Mouse (Mus musculus) heart, adult 2 months (tissue): ENCODE measurements around the gene Tcf12.

Experiments
- CTCF ChIP-seq: fragments of 200-600 bp; IDR thresholded peaks from 2 replicates; pipeline ENCODE4 v1.8.1; 2022; ENCODE audit warnings: antibody characterized with exemption, mild to moderate bottlenecking, moderate library complexity
- EP300 ChIP-seq: fragments of 200-500 bp; IDR thresholded peaks from 2 replicates; pipeline ENCODE4 v1.6.1; 2011; ENCODE audit warnings: low read depth, low read length, control low read depth; ENCODE audit not compliant: insufficient read depth
- POLR2A ChIP-seq: fragments of 200-500 bp; IDR thresholded peaks from 2 replicates; pipeline ENCODE4 v1.6.1; 2011; ENCODE audit warnings: mild to moderate bottlenecking, low read depth, low read length, control low read depth; ENCODE audit not compliant: insufficient read depth

DNA sequence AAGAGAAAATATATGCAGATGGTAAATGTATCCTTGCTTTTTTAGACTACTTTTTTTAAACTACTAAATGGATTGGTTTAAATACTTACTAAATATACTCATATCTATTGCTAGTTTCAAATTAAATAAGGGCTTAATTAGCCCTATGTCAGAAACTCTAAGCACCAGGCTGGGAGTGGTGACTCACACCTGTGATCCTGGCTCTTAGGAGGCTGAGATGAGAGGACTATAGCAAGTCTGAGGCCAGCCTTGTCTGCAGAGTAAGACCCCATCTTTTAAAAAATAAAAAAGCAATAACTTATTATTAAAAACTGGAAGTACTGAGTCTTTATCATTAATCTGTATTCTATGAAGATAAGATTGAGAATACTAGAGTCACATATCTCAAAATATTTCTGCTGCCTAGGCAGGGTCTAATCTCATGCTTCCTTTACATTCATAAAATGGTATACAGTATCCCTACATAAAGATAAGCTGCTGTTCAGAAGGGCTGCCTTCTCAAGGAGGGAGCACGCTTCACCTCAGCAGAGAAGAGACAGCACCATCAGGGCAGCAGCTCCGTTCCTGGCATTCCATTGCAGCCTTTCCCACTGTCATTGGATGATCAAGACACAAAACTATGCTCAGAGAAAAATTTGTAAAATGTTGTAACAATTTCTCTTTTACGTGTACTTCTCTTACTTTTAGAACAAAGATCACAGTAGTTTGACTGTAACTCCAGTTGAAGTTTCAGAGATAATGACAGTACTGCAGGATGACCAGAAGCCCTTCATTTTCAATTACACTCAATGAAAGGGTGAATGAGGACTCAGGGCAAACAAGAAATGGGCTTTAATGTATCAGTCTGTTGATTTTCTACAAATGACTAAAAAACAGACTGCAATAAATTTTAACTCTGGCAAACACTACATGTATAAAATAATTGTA, 181.0 kb downstream of the Tcf12 start:
- TF ChIP-seq POLR2A (no peak), CTCF (no peak), EP300 (no peak)
